In genomic region chr5:136548776-136549175, GRCm38 (mm10) we compare ENCODE assay signal across 14 mouse cellular contexts.
"Had no signal": no experiment of that assay in that cellular context is flagged by ENCODE, and none has a peak within 500 bp of the region (broad histone marks: within the 10 kb centered on the region; RNA-seq: fewer than 3 reads in every experiment).

No protein-coding gene starts in this region.

- H3K9me3 ChIP-seq: limb, embryonic 12.5 days; liver, embryonic 13.5 days; lung, embryonic 15.5 days; megakaryocyte, embryonic 14.5 days; midbrain, embryonic 12.5 days had no signal

- H3K36me3 ChIP-seq: limb, embryonic 12.5 days; liver, embryonic 13.5 days; lung, embryonic 15.5 days; midbrain, embryonic 12.5 days had no signal

- H3K27me3 ChIP-seq: limb, embryonic 12.5 days; liver, embryonic 13.5 days; lung, embryonic 15.5 days; megakaryocyte, embryonic 14.5 days; midbrain, embryonic 12.5 days had no signal

- H3K4me2 ChIP-seq: limb, embryonic 12.5 days; liver, embryonic 13.5 days; lung, embryonic 15.5 days; midbrain, embryonic 12.5 days had no signal

- ATAC-seq: liver, postnatal 0 days had no signal

- DNase-seq: kidney, adult 8-10 months; kidney, postnatal 25 days; liver; liver, embryonic 13.5 days; liver, postnatal 0 days; lung, postnatal 14 days; right cerebral cortex, postnatal 14 days; thymus, postnatal 4 days had no signal

- H3K27ac ChIP-seq: limb, embryonic 12.5 days; liver, embryonic 13.5 days; lung, embryonic 15.5 days; macrophage; midbrain, embryonic 12.5 days; stomach, postnatal 0 days had no signal

- H3K9ac ChIP-seq: limb, embryonic 12.5 days; liver, embryonic 13.5 days; liver, postnatal 0 days; lung, embryonic 15.5 days; midbrain, embryonic 12.5 days had no signal

- H3K4me3 ChIP-seq: limb, embryonic 12.5 days; liver, embryonic 13.5 days; lung, embryonic 15.5 days; megakaryocyte, embryonic 14.5 days; midbrain, embryonic 12.5 days had no signal
